Mouse (Mus musculus) hindbrain, embryonic 10.5 days (tissue): Measurements from ENCODE around the gene Armc8. TPM values are rescaled to one million over a fixed set of nuclear protein-coding genes. Genes with fewer than 3 reads are reported as not detected.

ENCODE experiments used
- DNase-seq: peaks from one replicate; pipeline ENCODE4 v3.0.0-alpha.2; 2017; ENCODE audit warnings: low spot score
- H3K27ac ChIP-seq: fragments of 300-500 bp; sonication (generic); 2 replicates; pipeline ENCODE4 v1.5.1; 2016; ENCODE audit warnings: mild to moderate bottlenecking, moderate library complexity
- H3K27me3 ChIP-seq: fragments of 300-500 bp; sonication (generic); 2 replicates; pipeline ENCODE4 v1.6.1; 2016; ENCODE audit warnings: mild to moderate bottlenecking; ENCODE audit not compliant: poor library complexity, insufficient read depth, severe bottlenecking
- H3K36me3 ChIP-seq: fragments of 300-500 bp; sonication (generic); 2 replicates; pipeline ENCODE4 v1.6.1; 2016; ENCODE audit warnings: mild to moderate bottlenecking, moderate library complexity
- H3K4me1 ChIP-seq: fragments of 300-500 bp; sonication (generic); replicated peaks from 2 replicates; pipeline ENCODE4 v1.6.1; 2016; ENCODE audit warnings: mild to moderate bottlenecking
- H3K4me3 ChIP-seq: fragments of 300-500 bp; sonication (generic); 2 replicates; pipeline ENCODE4 v1.5.1; 2016; ENCODE audit warnings: mild to moderate bottlenecking, moderate library complexity
- H3K9me3 ChIP-seq: fragments of 300-500 bp; sonication (generic); 2 replicates; pipeline ENCODE4 v1.6.1; 2016; ENCODE audit warnings: mild to moderate bottlenecking, moderate library complexity
- WGBS: fragments of 180-500 bp; shearing (Covaris S2); methylation state at CpG from one replicate; pipeline ENCODE4 v1.1.7; 2016; 5-methylcytosine and 5-hydroxymethylcytosine counted together
- polyA plus RNA-seq: library from polyadenylated mRNA; unstranded; fragments of >200 nt; fragmentation: Nextera tagmentation; extraction: Ambion mirVana; gene quantifications from 2 replicates; pipeline ENCODE4 v1.2.1, GENCODE M21; 2016

The Armc8 gene
- polyA plus RNA-seq, 1 experiment from 2014 or later: 29.1 TPM

GRCm38 (mm10) chr9:99437031-99437764 lies 131.5 kb downstream of the Armc8 start, which contains the start of gene Mras:
Gene Mras (minus strand): TSS chr9:99437381.
- Histone ChIP-seq H3K27ac (peak within 1 kb of the TSS; percentile 90), H3K27me3 (peaks cover 45% of the 10 kb centered on the region), H3K4me3 (peak within 1 kb of the TSS; percentile 69), H3K4me1 (peaks cover 37% of the 10 kb centered on the region), H3K9me3 (no peaks in the 10 kb centered on the region), H3K36me3 (no peaks in the 10 kb centered on the region)
- DNase-seq: no peak
- 17% methylated on average over 27 of the region's 27 CpGs for WGBS

GRCm38 (mm10) chr9:99436182-99437030 lies 132.3 kb downstream of the Armc8 start:
- Histone ChIP-seq H3K27me3 (peaks cover 45% of the 10 kb centered on the region), H3K36me3 (no peaks in the 10 kb centered on the region), H3K4me1 (peaks cover 37% of the 10 kb centered on the region), H3K4me3 (peak overlapping the region; percentile 69), H3K27ac (peak overlapping the region; percentile 90), H3K9me3 (no peaks in the 10 kb centered on the region)
- WGBS: under 1% methylated on average over 86 of the region's 86 CpGs
- peak; percentile 70 for DNase-seq

DNA sequence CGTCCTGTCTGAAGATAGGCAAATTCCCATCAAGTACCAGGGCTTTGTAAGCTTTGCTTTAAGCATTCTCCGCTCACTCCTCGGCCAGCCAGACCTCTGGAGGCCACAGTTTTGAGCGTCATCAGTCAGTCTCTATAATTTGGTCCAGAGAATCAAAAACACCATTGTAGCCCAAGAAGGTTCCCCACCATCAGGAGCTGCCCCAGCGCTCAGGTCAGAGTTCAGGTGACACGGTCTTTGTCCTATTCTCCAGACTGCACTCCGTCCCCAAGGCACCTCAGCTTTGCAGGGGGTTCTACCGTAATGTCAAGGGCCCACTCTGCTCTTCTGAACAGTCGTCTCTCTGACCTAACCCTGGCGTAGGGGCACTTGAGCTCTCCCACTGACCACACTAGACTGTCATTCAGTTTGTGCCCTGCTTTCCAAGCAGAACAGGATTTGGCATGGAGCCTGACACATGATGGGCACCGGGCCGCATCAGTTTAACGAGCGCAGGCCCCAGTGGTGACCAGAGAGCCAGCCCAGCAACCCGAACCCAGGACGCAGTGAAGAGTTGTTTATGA lies 133.0 kb downstream of the Armc8 start:
- Histone ChIP-seq H3K27me3 (peaks cover 45% of the 10 kb centered on the region), H3K27ac (peak overlapping the region; percentile 90)
- DNase-seq: no peak

GRCm38 (mm10) chr9:99434892-99435618 lies 133.6 kb downstream of the Armc8 start:
- Histone ChIP-seq H3K4me1 (peaks cover 37% of the 10 kb centered on the region), H3K36me3 (no peaks in the 10 kb centered on the region), H3K9me3 (no peaks in the 10 kb centered on the region), H3K27ac (peak overlapping the region; percentile 90), H3K4me3 (peak overlapping the region; percentile 69), H3K27me3 (peaks cover 45% of the 10 kb centered on the region)
- WGBS: 35% methylated on average over 14 of the region's 14 CpGs
- peak; percentile 46 for DNase-seq

More for the DNA sequence above, 133.0 kb downstream of the Armc8 start:
- H3K4me1 ChIP-seq: peaks cover 37% of the 10 kb centered on the region
- peak overlapping the region; percentile 69 for H3K4me3 ChIP-seq
- no peaks in the 10 kb centered on the region for H3K36me3 ChIP-seq
- 12% methylated on average over 16 of the region's 16 CpGs for WGBS
- H3K9me3 ChIP-seq: no peaks in the 10 kb centered on the region

DNA sequence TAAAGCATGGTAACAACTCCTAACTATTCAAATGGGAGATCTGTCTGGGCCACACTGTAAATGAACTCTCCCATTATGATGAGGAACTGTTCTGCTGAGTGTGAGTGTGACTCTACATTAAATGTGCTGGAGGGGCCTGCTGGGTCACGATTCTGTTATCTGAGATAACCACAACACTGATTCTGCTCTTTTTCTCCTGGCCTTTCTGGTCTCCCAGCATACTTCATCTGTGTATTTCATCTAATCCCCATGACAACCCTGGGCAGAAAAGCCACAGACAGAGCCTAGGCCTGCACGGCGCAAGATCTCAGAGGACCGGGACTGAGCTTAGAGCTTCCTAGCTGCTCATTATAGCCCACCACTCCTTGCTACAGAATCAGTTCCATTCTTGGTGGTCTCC lies 136.2 kb downstream of the Armc8 start:
- WGBS: 86% methylated on average over 4 of the region's 4 CpGs
- H3K27ac ChIP-seq: no peak overlapping the region
- H3K9me3 ChIP-seq: no peaks in the 10 kb centered on the region
- peaks cover 23% of the 10 kb centered on the region for H3K27me3 ChIP-seq
- no peak overlapping the region for H3K4me3 ChIP-seq
- H3K4me1 ChIP-seq: peaks cover 34% of the 10 kb centered on the region
- H3K36me3 ChIP-seq: no peaks in the 10 kb centered on the region
- DNase-seq: no peak

- 89% methylated on average over 6 of the region's 6 CpGs for WGBS
- Histone ChIP-seq H3K27ac (no peak overlapping the region), H3K36me3 (no peaks in the 10 kb centered on the region), H3K4me3 (no peak overlapping the region), H3K9me3 (no peaks in the 10 kb centered on the region), H3K4me1 (peaks cover 30% of the 10 kb centered on the region), H3K27me3 (peaks cover 18% of the 10 kb centered on the region)
- no peak for DNase-seq
Observed at GRCm38 (mm10) chr9:99431963-99432362, 136.7 kb downstream of the Armc8 start.

GRCm38 (mm10) chr9:99431346-99431745 lies 137.4 kb downstream of the Armc8 start:
- Histone ChIP-seq H3K27me3 (peaks cover 16% of the 10 kb centered on the region), H3K4me3 (no peak overlapping the region)
- 89% methylated on average over 8 of the region's 8 CpGs for WGBS

DNA sequence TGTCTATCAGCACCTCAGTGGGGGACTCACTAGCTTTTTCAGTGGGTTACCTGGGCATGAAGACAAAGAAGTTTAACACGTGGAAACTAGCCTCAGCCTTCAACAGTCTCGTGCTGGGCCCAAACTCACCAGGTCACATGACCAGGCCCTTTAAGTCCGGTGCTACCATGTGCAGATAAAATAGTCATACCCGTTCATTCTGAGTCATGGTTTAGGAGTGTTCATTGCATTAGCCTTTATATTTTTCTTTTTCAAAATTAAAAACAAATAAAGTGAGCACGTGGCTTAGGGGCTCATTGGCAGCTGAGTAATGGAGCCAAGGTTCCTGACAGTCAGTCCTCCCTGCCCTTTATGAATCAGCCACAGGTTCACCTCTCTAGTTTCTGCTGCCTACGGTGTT lies 137.9 kb downstream of the Armc8 start:
- DNase-seq: no peak
- no peak overlapping the region for H3K4me3 ChIP-seq
- 84% methylated on average over 6 of the region's 6 CpGs for WGBS
- H3K27me3 ChIP-seq: peaks cover 15% of the 10 kb centered on the region
- H3K4me1 ChIP-seq: peaks cover 21% of the 10 kb centered on the region
- no peaks in the 10 kb centered on the region for H3K36me3 ChIP-seq
- no peaks in the 10 kb centered on the region for H3K9me3 ChIP-seq
- H3K27ac ChIP-seq: no peak overlapping the region

More at GRCm38 (mm10) chr9:99431346-99431745, 137.4 kb downstream of the Armc8 start:
- Histone ChIP-seq H3K9me3 (no peaks in the 10 kb centered on the region), H3K27ac (no peak overlapping the region), H3K36me3 (no peaks in the 10 kb centered on the region), H3K4me1 (peaks cover 26% of the 10 kb centered on the region)
- DNase-seq: no peak

DNA sequence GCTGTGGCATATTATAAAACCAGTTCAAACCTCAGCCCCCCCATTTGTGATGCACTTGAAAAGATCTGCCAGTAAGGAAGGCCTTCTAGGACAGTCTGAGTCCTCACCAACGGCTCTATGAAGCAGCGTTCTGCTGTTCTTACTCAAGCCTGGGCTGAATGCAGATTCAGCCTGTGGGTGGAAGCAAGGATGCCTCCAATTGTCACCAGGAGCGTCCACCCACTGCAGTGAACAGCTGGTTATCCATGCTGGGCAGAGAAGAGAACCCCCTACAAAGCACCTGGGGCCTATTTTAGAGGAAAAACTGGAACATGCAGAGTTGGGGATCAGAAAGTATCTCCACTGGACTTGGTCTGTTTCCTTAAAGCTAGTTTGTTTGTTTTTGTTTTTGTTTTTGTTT lies 138.9 kb downstream of the Armc8 start:
- no peak overlapping the region for H3K27ac ChIP-seq
- no peak overlapping the region for H3K4me3 ChIP-seq
- peaks cover 5% of the 10 kb centered on the region; the same call in 1 of the 2 replicates for H3K27me3 ChIP-seq
- WGBS: 85% methylated on average over 3 of the region's 3 CpGs
- DNase-seq: no peak
- no peaks in the 10 kb centered on the region for H3K9me3 ChIP-seq
- no peaks in the 10 kb centered on the region for H3K36me3 ChIP-seq
- H3K4me1 ChIP-seq: peaks cover 21% of the 10 kb centered on the region

DNA sequence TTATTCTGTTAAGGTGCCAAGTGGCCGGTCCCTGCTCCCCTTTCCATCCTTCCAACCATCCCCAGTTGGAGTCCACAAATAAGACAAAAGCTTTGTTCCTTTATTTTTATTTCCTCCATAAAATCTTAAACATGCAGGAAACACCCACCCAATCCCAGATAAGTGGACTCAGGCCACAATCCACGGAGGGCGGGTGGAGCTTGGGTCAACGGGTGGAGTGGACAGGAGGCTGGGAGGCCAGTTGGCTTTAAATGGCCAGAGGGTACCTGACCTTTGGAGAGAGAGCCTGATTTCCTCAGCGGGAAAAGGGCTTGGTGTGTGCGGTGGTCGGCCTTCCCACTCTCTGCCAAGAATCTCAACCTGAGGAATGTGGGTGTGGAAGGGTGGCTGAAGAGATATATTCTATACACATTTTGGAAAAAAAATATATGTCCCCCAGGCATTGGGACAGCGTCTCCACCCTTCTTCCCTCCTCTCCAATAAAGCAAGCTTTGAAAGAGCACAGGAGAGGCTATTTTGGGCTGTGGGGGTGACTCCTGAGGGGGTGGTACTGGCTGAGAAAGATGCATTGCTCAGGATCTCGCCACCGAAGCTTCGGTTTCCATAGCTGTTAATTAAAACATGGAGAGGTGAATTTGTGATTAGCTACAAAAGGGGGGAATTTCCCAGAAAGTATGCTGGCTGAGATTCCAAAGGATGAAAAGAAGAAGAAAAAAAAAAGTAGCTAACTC lies 139.9 kb downstream of the Armc8 start:
- 80% methylated on average over 11 of the region's 11 CpGs for WGBS
- Histone ChIP-seq H3K9me3 (no peaks in the 10 kb centered on the region), H3K4me1 (peaks cover 21% of the 10 kb centered on the region), H3K4me3 (no peak overlapping the region), H3K27ac (no peak overlapping the region), H3K36me3 (no peaks in the 10 kb centered on the region), H3K27me3 (no peaks in the 10 kb centered on the region)
- no peak for DNase-seq
